Mouse (Mus musculus): Measurements from ENCODE around the gene Ube2l3.
"Not testable (repeated sequence)": the region's sequence is repeated elsewhere in the genome, so short reads cannot be mapped to it uniquely, and the experiment has no call there.

Gene Ube2l3

GRCm38 (mm10) chr16:17202549-17202948 lies at the start of gene Ube2l3:
Gene Ube2l3, minus strand, starts transcription at chr16:17202649.
- in situ Hi-C loops (cut with MboI; ENCODE audit: low pct_unique_long_range_greater_than_20kb in 1 of 2, low sequenced_read_pairs in 2 of 2, unreplicated experiment in 1 of 2): loop anchor here (5.0 kb wide), 1 partner anchor 80 kb away; no protein-coding TSS in a partner anchor

- in situ Hi-C loops (cut with MboI; ENCODE audit: low pct_unique_long_range_greater_than_20kb in 1 of 2, low sequenced_read_pairs in 2 of 2, unreplicated experiment in 1 of 2): loop anchor here in 1 of 2 experiments (5.0 kb wide), 1 partner anchor 34 kb away; no protein-coding TSS in a partner anchor
Observed at GRCm38 (mm10) chr16:17251539-17251938, 49.1 kb upstream of the Ube2l3 start.

- in situ Hi-C loops (cut with MboI; ENCODE audit: low pct_unique_long_range_greater_than_20kb in 1 of 2, low sequenced_read_pairs in 2 of 2, unreplicated experiment in 1 of 2): no loop called here
Observed at GRCm38 (mm10) chr16:17249135-17249534, 46.7 kb upstream of the Ube2l3 start.

- in situ Hi-C loops (cut with MboI; ENCODE audit: low pct_unique_long_range_greater_than_20kb in 1 of 2, low sequenced_read_pairs in 2 of 2, unreplicated experiment in 1 of 2): no loop called here
Observed at GRCm38 (mm10) chr16:17247727-17248126, 45.3 kb upstream of the Ube2l3 start.

GRCm38 (mm10) chr16:17244996-17245395 lies 42.5 kb upstream of the Ube2l3 start:
- in situ Hi-C loops (cut with MboI; ENCODE audit: low pct_unique_long_range_greater_than_20kb in 1 of 2, low sequenced_read_pairs in 2 of 2, unreplicated experiment in 1 of 2): no loop called here

- in situ Hi-C loops (cut with MboI; ENCODE audit: low pct_unique_long_range_greater_than_20kb in 1 of 2, low sequenced_read_pairs in 2 of 2, unreplicated experiment in 1 of 2): no loop called here
Observed at GRCm38 (mm10) chr16:17243731-17244130, 41.3 kb upstream of the Ube2l3 start.

GRCm38 (mm10) chr16:17239409-17239808 lies 37.0 kb upstream of the Ube2l3 start:
- in situ Hi-C loops (cut with MboI; ENCODE audit: low pct_unique_long_range_greater_than_20kb in 1 of 2, low sequenced_read_pairs in 2 of 2, unreplicated experiment in 1 of 2): no loop called here

GRCm38 (mm10) chr16:17237634-17238033 lies 35.2 kb upstream of the Ube2l3 start:
- in situ Hi-C loops (cut with MboI; ENCODE audit: low pct_unique_long_range_greater_than_20kb in 1 of 2, low sequenced_read_pairs in 2 of 2, unreplicated experiment in 1 of 2): no loop called here

GRCm38 (mm10) chr16:17234916-17235665 lies 32.6 kb upstream of the Ube2l3 start:
- in situ Hi-C loops (cut with MboI; ENCODE audit: low pct_unique_long_range_greater_than_20kb in 1 of 2, low sequenced_read_pairs in 2 of 2, unreplicated experiment in 1 of 2): no loop called here

- in situ Hi-C loops (cut with MboI; ENCODE audit: low pct_unique_long_range_greater_than_20kb in 1 of 2, low sequenced_read_pairs in 2 of 2, unreplicated experiment in 1 of 2): no loop called here
Observed at GRCm38 (mm10) chr16:17234499-17234895, 32.0 kb upstream of the Ube2l3 start.

- in situ Hi-C loops (cut with MboI; ENCODE audit: low pct_unique_long_range_greater_than_20kb in 1 of 2, low sequenced_read_pairs in 2 of 2, unreplicated experiment in 1 of 2): no loop called here
Observed at GRCm38 (mm10) chr16:17233702-17234498, 31.5 kb upstream of the Ube2l3 start.

- in situ Hi-C loops (cut with MboI; ENCODE audit: low pct_unique_long_range_greater_than_20kb in 1 of 2, low sequenced_read_pairs in 2 of 2, unreplicated experiment in 1 of 2): no loop called here
Observed at GRCm38 (mm10) chr16:17232794-17233701, 30.6 kb upstream of the Ube2l3 start, which contains the start of gene Hic2. Gene Hic2, plus strand, starts transcription at chr16:17233572.

- in situ Hi-C loops (cut with MboI; ENCODE audit: low pct_unique_long_range_greater_than_20kb in 1 of 2, low sequenced_read_pairs in 2 of 2, unreplicated experiment in 1 of 2): not testable (repeated sequence)
Observed at GRCm38 (mm10) chr16:17231523-17231922, 29.1 kb upstream of the Ube2l3 start.

- in situ Hi-C loops (cut with MboI; ENCODE audit: low pct_unique_long_range_greater_than_20kb in 1 of 2, low sequenced_read_pairs in 2 of 2, unreplicated experiment in 1 of 2): no loop called here
Observed at GRCm38 (mm10) chr16:17226496-17226895, 24.0 kb upstream of the Ube2l3 start.

GRCm38 (mm10) chr16:17225584-17225983 lies 23.1 kb upstream of the Ube2l3 start:
- in situ Hi-C loops (cut with MboI; ENCODE audit: low pct_unique_long_range_greater_than_20kb in 1 of 2, low sequenced_read_pairs in 2 of 2, unreplicated experiment in 1 of 2): no loop called here

- in situ Hi-C loops (cut with MboI; ENCODE audit: low pct_unique_long_range_greater_than_20kb in 1 of 2, low sequenced_read_pairs in 2 of 2, unreplicated experiment in 1 of 2): no loop called here
Observed at GRCm38 (mm10) chr16:17222197-17222596, 19.7 kb upstream of the Ube2l3 start.

GRCm38 (mm10) chr16:17220127-17220733 lies 17.8 kb upstream of the Ube2l3 start:
- in situ Hi-C loops (cut with MboI; ENCODE audit: low pct_unique_long_range_greater_than_20kb in 1 of 2, low sequenced_read_pairs in 2 of 2, unreplicated experiment in 1 of 2): no loop called here
